Mouse (Mus musculus): ENCODE results near the gene Kdm1a.

Gene Kdm1a

GRCm38 (mm10) chr4:136602568-136602967 lies at the start of gene Kdm1a:
Gene Kdm1a (minus strand): TSS chr4:136602723.
- in situ Hi-C loops (cut with MboI, MseI), result no loop called here

GRCm38 (mm10) chr4:136651882-136652527 lies 49.5 kb upstream of the Kdm1a start:
- in situ Hi-C loops (cut with MboI, MseI), result no loop called here

GRCm38 (mm10) chr4:136651357-136651811 lies 48.9 kb upstream of the Kdm1a start:
- in situ Hi-C loops (cut with MboI, MseI), result no loop called here

- in situ Hi-C loops (cut with MboI, MseI), result no loop called here
These were observed 47.7 kb upstream of the Kdm1a start for GRCm38 (mm10) chr4:136650261-136650660.

GRCm38 (mm10) chr4:136649480-136650196 lies 47.1 kb upstream of the Kdm1a start:
- in situ Hi-C loops (cut with MboI, MseI), result no loop called here

GRCm38 (mm10) chr4:136648922-136649479 lies 46.5 kb upstream of the Kdm1a start:
- in situ Hi-C loops (cut with MboI, MseI), result no loop called here

- in situ Hi-C loops (cut with MboI, MseI), result no loop called here
These were observed 36.4 kb upstream of the Kdm1a start for GRCm38 (mm10) chr4:136638890-136639289.

- in situ Hi-C loops (cut with MboI, MseI), result no loop called here
These were observed 35.8 kb upstream of the Kdm1a start for GRCm38 (mm10) chr4:136638230-136638750.

GRCm38 (mm10) chr4:136637563-136638229 lies 35.2 kb upstream of the Kdm1a start:
- in situ Hi-C loops (cut with MboI, MseI), result no loop called here

GRCm38 (mm10) chr4:136636983-136637562 lies 34.5 kb upstream of the Kdm1a start:
- in situ Hi-C loops (cut with MboI, MseI), result no loop called here

GRCm38 (mm10) chr4:136636511-136636910 lies 34.0 kb upstream of the Kdm1a start:
- in situ Hi-C loops (cut with MboI, MseI), result no loop called here

GRCm38 (mm10) chr4:136635995-136636394 lies 33.5 kb upstream of the Kdm1a start:
- in situ Hi-C loops (cut with MboI, MseI), result no loop called here

- in situ Hi-C loops (cut with MboI, MseI), result no loop called here
These were observed 28.9 kb upstream of the Kdm1a start for GRCm38 (mm10) chr4:136631237-136631994.

- in situ Hi-C loops (cut with MboI, MseI), result no loop called here
These were observed 24.1 kb upstream of the Kdm1a start for GRCm38 (mm10) chr4:136626590-136626989.

- in situ Hi-C loops (cut with MboI, MseI), result loop anchor here (5.0 kb wide), 1 partner anchor 170 kb away; no protein-coding TSS in a partner anchor
These were observed 19.9 kb upstream of the Kdm1a start, which contains the start of gene Lactbl1 for GRCm38 (mm10) chr4:136622388-136622787. Gene Lactbl1 (plus strand): TSS chr4:136622621.

- in situ Hi-C loops (cut with MboI, MseI), result loop anchor here (5.0 kb wide), 1 partner anchor 170 kb away; no protein-coding TSS in a partner anchor
These were observed 19.4 kb upstream of the Kdm1a start for GRCm38 (mm10) chr4:136621956-136622355.

GRCm38 (mm10) chr4:136621336-136621735 lies 18.8 kb upstream of the Kdm1a start:
- in situ Hi-C loops (cut with MboI, MseI), result loop anchor here (5.0 kb wide), 1 partner anchor 169 kb away; no protein-coding TSS in a partner anchor

- in situ Hi-C loops (cut with MboI, MseI), result no loop called here
These were observed 11.1 kb upstream of the Kdm1a start for GRCm38 (mm10) chr4:136613657-136614056.

GRCm38 (mm10) chr4:136610387-136610856 lies 7.9 kb upstream of the Kdm1a start, which contains the start of gene Tex46:
Gene Tex46 (plus strand): TSS chr4:136610437.
- in situ Hi-C loops (cut with MboI, MseI), result no loop called here

GRCm38 (mm10) chr4:136605756-136606485 lies 3.4 kb upstream of the Kdm1a start:
- in situ Hi-C loops (cut with MboI, MseI), result no loop called here

All from T-helper 2 cell (primary cell).